Mouse (Mus musculus): ENCODE results near the gene Coq4.
A peak's percentile ranks its signal among the peaks of the same experiment; 100 is the strongest.

- TF ChIP-seq POLR2A (IDR thresholded peaks at IDR 0.05; ENCODE audit: borderline replicate concordance, control insufficient read depth, low read depth, low read length) (no peak), CTCF (IDR thresholded peaks at IDR 0.05; ENCODE audit: control insufficient read depth, insufficient read depth, low read length) (peak; percentile 99)
These were observed 22.5 kb upstream of the Coq4 start for GRCm38 (mm10) chr2:29764831-29765230.
